15 mouse cellular contexts compared by ENCODE assay signal in the genomic region with DNA sequence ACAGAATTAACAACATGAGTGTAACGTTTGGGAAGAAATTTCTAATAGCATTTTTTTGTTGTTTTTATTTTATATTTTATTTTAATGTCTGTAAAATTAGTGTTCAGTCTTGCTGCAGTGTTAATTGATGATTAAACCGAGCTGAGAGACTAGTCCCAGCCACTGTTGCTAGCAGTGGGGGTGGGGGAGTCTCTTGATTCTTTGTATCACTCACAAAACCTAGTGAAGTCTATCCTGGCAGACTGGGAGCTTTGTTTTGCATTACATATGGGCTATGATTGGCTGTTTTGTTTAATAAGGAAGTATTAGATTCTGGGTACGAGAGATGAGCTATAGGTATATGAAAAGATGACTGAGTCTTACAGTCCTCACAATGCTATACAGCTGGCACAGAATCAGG.
"Had no signal": no experiment of that assay in that cellular context is flagged by ENCODE, and none has a peak within 500 bp of the region (broad histone marks: within the 10 kb centered on the region; RNA-seq: fewer than 3 reads in every experiment).

No protein-coding gene starts in this region.

- H3K36me3 ChIP-seq: neural tube, embryonic 15.5 days; stomach, embryonic 15.5 days had no signal

- DNase-seq: retina, postnatal 1 day; right cerebral cortex, adult 18-20 months; right cerebral cortex, postnatal 14 days; right cerebral cortex, postnatal 25 days; right cerebral cortex, postnatal 4 days; spleen, adult 18-20 months; thymus, adult 18-20 months; thymus, adult 2 months; thymus, postnatal 14 days; thymus, postnatal 25 days; thymus, postnatal 36 days; thymus, postnatal 4 days had no signal

- H3K4me2 ChIP-seq: neural tube, embryonic 15.5 days; stomach, embryonic 15.5 days had no signal

- H3K9me3 ChIP-seq: neural tube, embryonic 15.5 days; stomach, embryonic 15.5 days had no signal

- H3K9ac ChIP-seq: neural tube, embryonic 15.5 days; stomach, embryonic 15.5 days had no signal

- H3K27ac ChIP-seq: neural tube, embryonic 15.5 days; stomach, embryonic 15.5 days; stomach, postnatal 0 days had no signal

- H3K27me3 ChIP-seq: neural tube, embryonic 15.5 days; stomach, embryonic 15.5 days had no signal

- H3K4me1 ChIP-seq: stomach, embryonic 15.5 days had no signal

- H3K4me3 ChIP-seq: neural tube, embryonic 15.5 days; stomach, embryonic 15.5 days had no signal
